Mouse (Mus musculus): Measurements from ENCODE around the gene Chrna4. TPM values are rescaled to one million over a fixed set of nuclear protein-coding genes. Genes with fewer than 3 reads are reported as not detected.

Chrna4 gene
- 10 to 100 TPM; 36.3 to 45.4 TPM for total RNA-seq (2021)

GRCm38 (mm10) chr2:181043437-181043836 is at the start of gene Chrna4:
TSS of gene Chrna4 (minus strand) at chr2:181043546.
- intact Hi-C loops (cut with DNase I), result no loop called here
- DNase-seq (ENCODE audit: low spot score in 2 of 2), result no peak

GRCm38 (mm10) chr2:181090123-181090522 is 46.8 kb upstream of the Chrna4 start:
- intact Hi-C loops (cut with DNase I), result no loop called here
- DNase-seq (ENCODE audit: low spot score in 2 of 2), result no peak

GRCm38 (mm10) chr2:181084997-181085396 is 41.7 kb upstream of the Chrna4 start:
- no peak for DNase-seq (ENCODE audit: low spot score in 2 of 2)
- intact Hi-C loops (cut with DNase I), result no loop called here

GRCm38 (mm10) chr2:181083945-181084344 is 40.6 kb upstream of the Chrna4 start:
- intact Hi-C loops (cut with DNase I), result no loop called here
- no peak for DNase-seq (ENCODE audit: low spot score in 2 of 2)

- peak; percentile 72 to 76 for DNase-seq (ENCODE audit: low spot score in 2 of 2)
- intact Hi-C loops (cut with DNase I), result no loop called here
These were observed 37.5 kb upstream of the Chrna4 start for GRCm38 (mm10) chr2:181080886-181081285.

GRCm38 (mm10) chr2:181079518-181079917 is 36.2 kb upstream of the Chrna4 start:
- intact Hi-C loops (cut with DNase I), result no loop called here
- DNase-seq (ENCODE audit: low spot score in 2 of 2), result no peak

GRCm38 (mm10) chr2:181078908-181079307 is 35.6 kb upstream of the Chrna4 start:
- intact Hi-C loops (cut with DNase I), result no loop called here
- DNase-seq (ENCODE audit: low spot score in 2 of 2), result no peak

- intact Hi-C loops (cut with DNase I), result no loop called here
- no peak for DNase-seq (ENCODE audit: low spot score in 2 of 2)
These were observed 32.2 kb upstream of the Chrna4 start for GRCm38 (mm10) chr2:181075501-181075900.

- intact Hi-C loops (cut with DNase I), result loop anchor here (2.0 to 5.0 kb wide), 3 partner anchors 40 to 150 kb away; partner anchors contain the start of gene Ythdf1
- DNase-seq (ENCODE audit: low spot score in 2 of 2), result no peak
These were observed 29.0 kb upstream of the Chrna4 start for GRCm38 (mm10) chr2:181072403-181072714.

GRCm38 (mm10) chr2:181071706-181072402 is 28.5 kb upstream of the Chrna4 start:
- intact Hi-C loops (cut with DNase I), result loop anchor here (2.0 to 5.0 kb wide), 3 partner anchors 40 to 150 kb away; partner anchors contain the start of gene Ythdf1
- DNase-seq (ENCODE audit: low spot score in 2 of 2), result peak; percentile 85 to 88

GRCm38 (mm10) chr2:181070136-181070535 is 26.8 kb upstream of the Chrna4 start:
- DNase-seq (ENCODE audit: low spot score in 2 of 2), result peak; percentile 75 to 77
- intact Hi-C loops (cut with DNase I), result loop anchor here (5.0 kb wide), 2 partner anchors 38 to 148 kb away; partner anchors contain the start of gene Ythdf1

GRCm38 (mm10) chr2:181068499-181068898 is 25.2 kb upstream of the Chrna4 start:
- intact Hi-C loops (cut with DNase I), result no loop called here
- no peak for DNase-seq (ENCODE audit: low spot score in 2 of 2)

- no peak for DNase-seq (ENCODE audit: low spot score in 2 of 2)
- intact Hi-C loops (cut with DNase I), result no loop called here
These were observed 22.5 kb upstream of the Chrna4 start for GRCm38 (mm10) chr2:181065827-181066226.

- peak; percentile 71 to 75 for DNase-seq (ENCODE audit: low spot score in 2 of 2)
- intact Hi-C loops (cut with DNase I), result loop anchor here (1.0 to 5.0 kb wide), 2 partner anchors 64 to 133 kb away; partner anchors contain the start of gene Birc7
These were observed 16.8 kb upstream of the Chrna4 start for GRCm38 (mm10) chr2:181060127-181060526.

GRCm38 (mm10) chr2:181058193-181058592 is 14.8 kb upstream of the Chrna4 start:
- intact Hi-C loops (cut with DNase I), result loop anchor here (2.0 kb wide), 1 partner anchor 25 kb away; no protein-coding TSS in a partner anchor
- DNase-seq (ENCODE audit: low spot score in 2 of 2), result no peak

GRCm38 (mm10) chr2:181057341-181057740 is 14.0 kb upstream of the Chrna4 start:
- no peak for DNase-seq (ENCODE audit: low spot score in 2 of 2)
- intact Hi-C loops (cut with DNase I), result no loop called here

- intact Hi-C loops (cut with DNase I), result no loop called here
- no peak for DNase-seq (ENCODE audit: low spot score in 2 of 2)
These were observed 8.8 kb upstream of the Chrna4 start for GRCm38 (mm10) chr2:181052171-181052570.

- DNase-seq (ENCODE audit: low spot score in 2 of 2), result no peak
- intact Hi-C loops (cut with DNase I), result no loop called here
These were observed 5.6 kb upstream of the Chrna4 start for GRCm38 (mm10) chr2:181048986-181049385.

- intact Hi-C loops (cut with DNase I), result no loop called here
- no peak for DNase-seq (ENCODE audit: low spot score in 2 of 2)
These were observed 5.1 kb upstream of the Chrna4 start for GRCm38 (mm10) chr2:181048252-181048945.

GRCm38 (mm10) chr2:181044001-181044400 is 655 bp upstream of the Chrna4 start:
- no peak for DNase-seq (ENCODE audit: low spot score in 2 of 2)
- intact Hi-C loops (cut with DNase I), result no loop called here

- intact Hi-C loops (cut with DNase I), result no loop called here
- DNase-seq (ENCODE audit: low spot score in 2 of 2), result no peak
These were observed 970 bp downstream of the Chrna4 start for GRCm38 (mm10) chr2:181042376-181042775.
